Mouse (Mus musculus) layer of hippocampus, adult 18-20 months (tissue): ENCODE measurements around the gene Olfr412. TPM values are rescaled to one million over a fixed set of nuclear protein-coding genes. Genes with fewer than 3 reads are reported as not detected.

ENCODE experiments used
- DNase-seq, 2 experiments: peaks; one replicate each; pipeline ENCODE4 v3.0.0; 2022; ENCODE audit warnings: low spot score in 2 of 2
- long read RNA-seq: library from polyadenylated mRNA; stranded (forward); transcript quantifications from one replicate; pipeline ENCODE4 v2.0.0, GENCODE M21; 2021
- total RNA-seq, 2 experiments: library from RNA; stranded (reverse); gene quantifications; 2 replicates each; pipeline ENCODE4 v1.2.3; 2021

Olfr412 gene
- total RNA-seq, result not detected
- long read RNA-seq, result 0 reads

GRCm38 (mm10) chr11:74361769-74362168 is at the start of gene Olfr412:
Gene Olfr412 (plus strand): TSS chr11:74362069.
- no peak for DNase-seq

- DNase-seq, result no peak
Observed at GRCm38 (mm10) chr11:74326044-74326443, 35.8 kb upstream of the Olfr412 start.

GRCm38 (mm10) chr11:74328781-74329180 is 33.1 kb upstream of the Olfr412 start:
- DNase-seq, result no peak

GRCm38 (mm10) chr11:74337931-74338330 is 23.9 kb upstream of the Olfr412 start, which contains the start of gene Olfr410:
Gene Olfr410 (minus strand): TSS chr11:74338031.
- no peak for DNase-seq

- DNase-seq, result no peak
Observed at GRCm38 (mm10) chr11:74352550-74352949, 9.3 kb upstream of the Olfr412 start, which contains the start of gene Olfr411. Gene Olfr411 (minus strand): TSS chr11:74352650.

GRCm38 (mm10) chr11:74371393-74372100 is 9.7 kb downstream of the Olfr412 start:
- peak; percentile 57 to 87 for DNase-seq

GRCm38 (mm10) chr11:74376847-74377246 is 15.0 kb downstream of the Olfr412 start:
- DNase-seq, result peak; percentile 71 to 83

GRCm38 (mm10) chr11:74379166-74379873 is 17.5 kb downstream of the Olfr412 start:
- DNase-seq, result no peak

GRCm38 (mm10) chr11:74385674-74386073 is 23.8 kb downstream of the Olfr412 start:
- DNase-seq, result no peak

- no peak for DNase-seq
Observed at GRCm38 (mm10) chr11:74387203-74387602, 25.3 kb downstream of the Olfr412 start.

- no peak for DNase-seq
Observed at GRCm38 (mm10) chr11:74391899-74392298, 30.0 kb downstream of the Olfr412 start.

- no peak for DNase-seq
Observed at GRCm38 (mm10) chr11:74392903-74393302, 31.0 kb downstream of the Olfr412 start.

- DNase-seq, result no peak
Observed at GRCm38 (mm10) chr11:74393489-74393888, 31.6 kb downstream of the Olfr412 start.

GRCm38 (mm10) chr11:74395583-74395982 is 33.7 kb downstream of the Olfr412 start:
- DNase-seq, result no peak

- DNase-seq, result no peak
Observed at GRCm38 (mm10) chr11:74402126-74402525, 40.3 kb downstream of the Olfr412 start.

GRCm38 (mm10) chr11:74404216-74404615 is 42.3 kb downstream of the Olfr412 start:
- no peak for DNase-seq

- DNase-seq, result no peak
Observed at GRCm38 (mm10) chr11:74405201-74405600, 43.3 kb downstream of the Olfr412 start.

GRCm38 (mm10) chr11:74408587-74409446 is 46.9 kb downstream of the Olfr412 start:
- DNase-seq, result peak; percentile 78 to 82

GRCm38 (mm10) chr11:74409447-74409754 is 47.5 kb downstream of the Olfr412 start:
- DNase-seq, result no peak

- peak in 1 of 2 experiments; percentile 41 for DNase-seq
Observed at GRCm38 (mm10) chr11:74409757-74410174, 47.9 kb downstream of the Olfr412 start.

- DNase-seq, result no peak
Observed at GRCm38 (mm10) chr11:74411943-74412342, 50.1 kb downstream of the Olfr412 start.

GRCm38 (mm10) chr11:74412462-74412861 is 50.6 kb downstream of the Olfr412 start:
- no peak for DNase-seq
